ENCODE assay signal across 11 mouse cellular contexts in the genomic region with DNA sequence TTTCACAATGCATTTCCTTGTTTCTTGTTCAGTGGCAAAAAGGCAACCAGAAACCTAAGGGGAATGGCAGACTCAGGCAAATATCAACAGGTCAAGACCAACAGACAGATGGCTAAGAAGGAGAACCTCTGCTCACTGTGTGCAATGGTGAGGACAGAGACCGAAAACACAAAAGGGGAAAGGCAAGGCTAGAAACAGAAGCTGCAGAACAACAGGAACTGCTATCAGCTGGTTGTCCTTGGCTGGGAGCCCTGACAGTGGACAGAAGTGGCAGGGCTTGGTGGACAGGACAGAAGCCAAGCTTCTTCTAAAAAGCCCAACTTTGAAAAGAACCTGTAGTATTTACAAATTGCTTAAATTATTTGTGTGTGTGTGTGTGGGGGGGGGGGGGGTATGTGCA. TPM values are rescaled to one million over a fixed set of nuclear protein-coding genes. Genes with fewer than 3 reads are reported as not detected.
DNase-seq lines count a peak whose midpoint lies in the region; ATAC-seq and TF ChIP-seq lines count a peak whose summit lies in the region.
"Had no signal": no experiment of that assay in that cellular context is flagged by ENCODE, and none has a peak within 500 bp of the region (broad histone marks: within the 10 kb centered on the region; RNA-seq: fewer than 3 reads in every experiment).

No protein-coding gene starts in this region.

- intact Hi-C loops in heart, postnatal 14 days (cut with DNase I) = no loop called here

- no peak for TF ChIP-seq CTCF in forebrain, postnatal 0 days (IDR thresholded peaks at IDR 0.05; ENCODE audit: low read depth)

- H3K27ac ChIP-seq in heart, embryonic 10.5 days = no peak overlapping the region
- H3K27ac ChIP-seq in forebrain, postnatal 0 days (ENCODE audit: low read depth, low read length) = no peak overlapping the region

- no peak overlapping the region for H3K4me2 ChIP-seq in forebrain, postnatal 0 days (ENCODE audit: low read depth)

- peak; percentile 97 for DNase-seq in heart, adult 11 months
- DNase-seq in heart, embryonic 10.5 days (ENCODE audit: low spot score) = no peak
- DNase-seq in ovary, postnatal 36 days (ENCODE audit: low spot score) = peak; percentile 52
- no peak for DNase-seq in ovary, postnatal 10 days (ENCODE audit: low spot score)
- DNase-seq in heart, postnatal 14 days = peak; percentile 69 to 77
- DNase-seq in thymus, adult 18-20 months = no peak
- DNase-seq in forebrain, postnatal 0 days = no peak
- DNase-seq in frontal cortex, adult 2 months (ENCODE audit: extremely low spot score in 1 of 2, low spot score in 1 of 2) = no peak
- DNase-seq: cerebellum, adult 11-12 months; right cerebral cortex, postnatal 14 days had no signal

- no peak overlapping the region for H3K9ac ChIP-seq in forebrain, postnatal 0 days

- no peaks in the 10 kb centered on the region for H3K27me3 ChIP-seq in heart, embryonic 10.5 days (ENCODE audit: insufficient read depth, poor library complexity, severe bottlenecking)
- no peaks in the 10 kb centered on the region for H3K27me3 ChIP-seq in forebrain, postnatal 0 days (ENCODE audit: insufficient read depth, low read length)

- no peak for ATAC-seq in forebrain, postnatal 0 days

- no peaks in the 10 kb centered on the region; the same call in 1 of the 2 replicates for H3K4me1 ChIP-seq in heart, embryonic 10.5 days
- H3K4me1 ChIP-seq in forebrain, postnatal 0 days (ENCODE audit: insufficient read depth) = no peaks in the 10 kb centered on the region

- no peaks in the 10 kb centered on the region for H3K9me3 ChIP-seq in heart, embryonic 10.5 days
- H3K9me3 ChIP-seq in forebrain, postnatal 0 days (ENCODE audit: low read length) = no peaks in the 10 kb centered on the region

- 70% methylated on average over 1 of the region's 1 CpGs for WGBS in heart, embryonic 10.5 days
- WGBS in forebrain, postnatal 0 days = 88% methylated on average over 1 of the region's 1 CpGs

- H3K36me3 ChIP-seq in heart, embryonic 10.5 days = peaks cover 52% of the 10 kb centered on the region
- peaks cover 11% of the 10 kb centered on the region for H3K36me3 ChIP-seq in forebrain, postnatal 0 days (ENCODE audit: insufficient read depth)

- H3K4me3 ChIP-seq in heart, embryonic 10.5 days = no peak overlapping the region
- H3K4me3 ChIP-seq in forebrain, postnatal 0 days (ENCODE audit: low read depth, low read length) = no peak overlapping the region

RNA-seq across cellular contexts. Expression of a gene that starts 36.6 kb away (rescaled TPM):
- polyA plus RNA-seq in heart, embryonic 10.5 days (2016; fragmentation: Nextera tagmentation; extraction: Ambion mirVana) = 0.31 and 0.94 TPM in 2 replicates
- 1 to 10 TPM; 2.4 to 2.9 TPM for total RNA-seq in heart, postnatal 14 days (2021)
- 2.6 and 6.5 TPM in 2 replicates for total RNA-seq in forebrain, postnatal 0 days (2014; rRNA removed)
- polyA plus RNA-seq in forebrain, postnatal 0 days (2015; fragmentation: Nextera tagmentation; extraction: Ambion mirVana) = 13.0 and 13.5 TPM in 2 replicates
- polyA plus RNA-seq in frontal cortex, adult 2 months (2012; rRNA removed) = 0.23 and 0.64 TPM in 2 replicates
- total RNA-seq: left cerebral cortex, adult 18-20 months had no signal

RNA-seq across cellular contexts. Expression of a gene that starts 55.9 kb away (rescaled TPM):
- polyA plus RNA-seq in heart, embryonic 10.5 days (2016; fragmentation: Nextera tagmentation; extraction: Ambion mirVana) = 17.7 and 21.4 TPM in 2 replicates
- 10 to 100 TPM; 16.0 to 17.0 TPM for total RNA-seq in heart, postnatal 14 days (2021)
- total RNA-seq in forebrain, postnatal 0 days (2014; rRNA removed) = 9.2 and 9.7 TPM in 2 replicates
- polyA plus RNA-seq in forebrain, postnatal 0 days (2015; fragmentation: Nextera tagmentation; extraction: Ambion mirVana) = 5.6 and 6.8 TPM in 2 replicates
- polyA plus RNA-seq in frontal cortex, adult 2 months (2012; rRNA removed) = 16.5 and 18.4 TPM in 2 replicates

Comparison
In these comparisons a context has a peak if more than half of its experiments do, and no peak if none do; other contexts are left out.
1. DNase-seq: peak in heart, adult 11 months (single experiment), ovary, postnatal 36 days (single experiment) and heart, postnatal 14 days (2 of 2); none in heart, embryonic 10.5 days (single experiment), ovary, postnatal 10 days (single experiment), thymus, adult 18-20 months (0 of 2), forebrain, postnatal 0 days (single experiment) and frontal cortex, adult 2 months (0 of 2).